In the genomic region with DNA sequence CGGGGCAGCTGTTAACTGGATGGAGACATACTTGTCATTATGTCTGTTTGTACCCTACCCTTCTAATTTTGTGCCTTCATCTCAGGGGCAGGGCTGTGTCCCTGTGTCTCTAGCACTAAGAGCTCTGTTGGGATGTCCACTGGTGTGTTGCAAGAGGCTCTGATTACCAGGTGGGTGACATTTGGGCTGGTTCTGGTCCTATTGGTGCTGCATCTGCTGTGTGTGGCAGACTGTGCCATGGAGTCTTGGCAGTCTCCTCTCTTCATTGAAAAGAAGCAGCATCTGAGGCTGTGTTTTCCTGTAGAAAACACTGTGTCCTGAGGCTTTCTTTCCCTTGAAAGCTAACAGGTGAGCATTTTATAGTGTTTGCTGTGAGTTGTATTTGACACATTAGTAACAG, we compare ENCODE assay signal across 17 mouse cellular contexts.
DNase-seq lines count a peak whose midpoint lies in the region.
"Had no signal": no experiment of that assay in that cellular context is flagged by ENCODE, and none has a peak within 500 bp of the region (broad histone marks: within the 10 kb centered on the region; RNA-seq: fewer than 3 reads in every experiment).

No protein-coding gene starts in this region.

- intact Hi-C loops in gastrocnemius, postnatal 36 days (cut with DNase I), result no loop called here

- peak; percentile 21 for DNase-seq in cerebellum, adult 11 months
- no peak for DNase-seq in cerebellum, adult 8-10 months
- DNase-seq in cerebellum, adult 11-12 months, result peak; percentile 52
- peak; percentile 60 for DNase-seq in cerebellum, adult 9-11 months
- DNase-seq in gastrocnemius, postnatal 36 days, result no peak
- DNase-seq in embryo, embryonic 10.5 days (ENCODE audit: low spot score), result no peak
- DNase-seq: adrenal gland, postnatal 10 days; adrenal gland, postnatal 36 days; B cell, adult 2 months; embryo, embryonic 11 days; gastrocnemius, adult 2 months; gastrocnemius, postnatal 14 days; heart, adult 18-20 months; heart, postnatal 10 days; heart, postnatal 36 days; kidney, adult 11 months; kidney, adult 8-10 months had no signal

Comparison
In these comparisons a context has a peak if more than half of its experiments do, and no peak if none do; other contexts are left out.
1. DNase-seq: peak in cerebellum, adult 11 months (single experiment), cerebellum, adult 11-12 months (single experiment) and cerebellum, adult 9-11 months (single experiment); none in cerebellum, adult 8-10 months (single experiment), gastrocnemius, postnatal 36 days (0 of 2) and embryo, embryonic 10.5 days (single experiment).